Mouse (Mus musculus): ENCODE results near the gene Hspb6.
A peak's percentile ranks its signal among the peaks of the same experiment; 100 is the strongest.

Hspb6 gene

DNA sequence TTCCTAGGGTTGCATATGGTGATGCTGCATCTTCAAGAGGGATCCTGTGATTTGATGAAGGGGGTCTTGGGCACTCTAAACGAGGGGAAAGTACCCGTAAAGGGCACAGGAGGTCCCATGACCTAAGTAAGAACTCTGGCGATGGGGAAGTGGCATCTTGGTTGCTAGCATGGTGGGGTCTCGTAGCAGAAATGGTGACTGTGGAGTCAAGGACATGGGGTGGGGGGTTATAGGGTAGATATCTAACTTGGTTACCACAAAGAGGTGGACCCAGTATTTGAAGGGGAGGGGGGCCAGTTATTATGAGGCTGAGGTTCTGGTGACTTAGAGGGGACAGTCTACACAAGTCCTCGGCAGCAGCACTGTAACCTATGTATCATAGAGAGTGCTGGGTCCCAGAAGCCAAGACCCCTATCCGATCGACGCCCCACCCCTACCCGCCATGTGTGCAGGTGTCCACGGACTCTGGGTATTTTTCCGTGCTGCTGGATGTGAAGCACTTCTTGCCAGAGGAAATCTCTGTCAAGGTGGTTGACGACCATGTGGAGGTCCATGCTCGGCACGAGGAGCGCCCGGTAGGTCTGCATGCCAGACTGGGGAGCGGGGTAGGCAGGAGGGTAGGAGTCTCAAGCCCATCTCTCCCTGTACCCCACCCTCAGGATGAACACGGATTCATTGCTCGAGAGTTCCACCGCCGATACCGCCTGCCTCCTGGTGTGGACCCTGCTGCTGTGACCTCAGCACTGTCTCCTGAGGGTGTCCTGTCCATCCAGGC, 2.0 kb downstream of the Hspb6 start:
- DNase-seq, result no peak

DNA sequence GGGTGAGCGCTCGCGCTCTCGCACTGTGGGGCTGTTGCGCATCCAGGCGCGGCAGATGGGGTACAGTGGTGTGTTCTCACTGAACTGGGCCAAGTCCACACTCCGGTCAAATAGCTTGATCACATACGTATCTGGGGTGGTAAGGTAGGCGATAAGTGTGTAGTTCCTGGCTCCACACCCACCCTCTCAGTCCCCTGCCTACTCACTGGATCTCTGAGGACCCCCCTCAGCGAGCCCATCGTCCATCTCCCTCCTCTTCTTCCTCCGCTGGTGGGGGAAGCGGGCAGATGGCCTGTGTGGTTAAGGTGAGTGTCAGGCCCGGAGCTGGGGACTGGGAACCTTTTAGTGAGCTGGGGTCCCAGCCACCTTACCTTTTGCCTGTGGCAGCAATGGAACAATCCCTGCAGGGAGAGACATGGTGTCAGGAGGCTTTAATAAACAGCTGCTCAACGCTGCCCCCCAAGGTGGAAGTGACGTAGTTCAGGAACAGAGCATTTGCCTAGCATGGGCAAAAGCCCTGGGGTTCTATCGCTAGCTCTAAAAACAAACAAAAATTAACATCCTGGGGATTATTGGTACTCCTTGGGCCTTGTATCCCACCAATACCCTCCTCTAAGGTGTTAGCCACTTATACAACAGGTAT, 5.0 kb downstream of the Hspb6 start:
- no peak for DNase-seq

DNA sequence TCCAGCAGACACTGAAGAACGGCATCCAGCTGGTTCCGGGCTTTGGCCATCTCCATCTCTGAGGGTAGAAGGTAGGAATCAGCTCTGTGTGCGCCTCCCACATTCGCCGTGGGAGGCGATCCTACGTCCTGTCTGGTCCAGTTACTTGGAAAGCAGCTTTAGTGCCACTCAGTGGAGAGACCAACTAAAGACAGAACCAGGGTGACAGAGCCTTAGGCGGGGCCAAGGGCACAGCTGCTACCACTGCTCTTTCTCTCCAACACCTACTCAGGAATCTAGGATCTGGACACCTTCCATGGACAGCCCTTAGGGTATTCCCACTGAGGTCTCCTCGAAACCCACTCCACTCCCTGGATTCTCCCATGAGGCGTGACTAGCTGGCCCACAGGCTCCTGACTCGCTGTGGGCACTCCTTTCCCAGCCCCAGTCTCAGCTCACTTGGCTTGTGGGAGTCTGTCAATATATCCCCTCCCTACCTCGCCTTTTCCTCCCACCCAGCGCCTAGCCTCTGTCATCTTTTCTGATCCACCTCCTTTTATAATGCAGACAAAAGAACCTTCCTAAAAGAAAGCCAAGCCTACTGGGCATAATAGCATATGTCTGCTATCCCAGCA, 6.0 kb downstream of the Hspb6 start:
- DNase-seq, result no peak

DNA sequence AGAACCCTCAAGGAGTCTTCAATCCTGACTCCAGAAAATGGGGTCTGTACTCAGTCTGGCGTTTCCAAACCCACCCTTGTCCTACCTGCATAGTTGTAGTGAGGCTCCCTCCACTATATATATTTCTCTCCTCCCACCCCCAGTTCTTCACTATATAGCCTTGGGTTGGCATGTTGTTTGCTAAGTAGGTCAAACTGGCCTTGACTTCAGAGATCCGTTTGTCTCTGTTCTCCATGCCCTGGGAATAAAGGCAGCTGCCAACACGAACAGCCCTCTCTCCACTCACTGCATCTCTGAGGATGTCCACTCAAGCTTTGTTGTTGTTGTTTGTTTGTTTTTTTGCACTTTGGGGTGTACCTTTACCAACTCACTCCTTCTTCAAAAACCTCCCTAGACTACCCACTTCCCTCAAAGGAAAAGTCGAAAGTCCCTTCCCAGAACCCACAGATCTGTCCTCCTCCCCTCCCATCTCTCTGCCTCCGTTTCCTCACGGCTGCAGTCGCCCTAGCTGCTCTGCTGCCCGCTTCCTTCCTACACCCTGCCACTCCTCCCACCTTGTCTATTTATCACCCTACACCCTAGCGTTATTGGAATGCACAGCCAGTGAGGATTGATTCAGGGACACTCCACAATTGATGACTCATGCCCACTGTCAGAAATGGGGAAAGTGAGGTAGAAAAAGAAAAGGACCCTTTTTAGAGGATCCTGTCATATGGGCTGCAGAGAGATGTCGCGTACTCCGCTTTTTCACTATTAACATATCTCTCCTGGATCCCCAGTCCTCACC, 6.9 kb downstream of the Hspb6 start:
- DNase-seq, result no peak

GRCm38 (mm10) chr7:30559443-30559954, 7.5 kb downstream of the Hspb6 start, which contains the start of gene Lin37:
Lin37 (minus strand) TSS chr7:30559838.
- DNase-seq, result peak; percentile 96

DNA sequence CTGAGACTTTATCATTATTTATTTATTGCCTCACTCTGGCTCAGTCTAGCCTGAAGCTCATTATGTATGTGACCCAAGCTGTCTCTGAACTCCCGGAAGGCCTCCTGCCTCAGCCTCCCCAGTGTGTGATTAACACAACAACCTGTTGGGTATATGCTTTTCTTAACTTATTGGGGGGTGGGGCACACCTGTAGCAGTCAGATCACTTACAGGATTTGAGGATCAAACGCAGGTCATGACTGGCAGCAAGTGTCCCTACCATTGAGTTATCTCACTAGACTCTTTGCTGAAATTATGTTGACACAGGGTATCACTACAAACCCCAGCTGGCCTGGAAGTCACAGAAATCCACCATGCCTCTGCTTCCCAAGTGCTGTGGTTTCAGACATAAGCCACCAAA, 8.3 kb downstream of the Hspb6 start:
- no peak for DNase-seq

GRCm38 (mm10) chr7:30562526-30563116, 10.6 kb downstream of the Hspb6 start:
- no peak for DNase-seq

DNA sequence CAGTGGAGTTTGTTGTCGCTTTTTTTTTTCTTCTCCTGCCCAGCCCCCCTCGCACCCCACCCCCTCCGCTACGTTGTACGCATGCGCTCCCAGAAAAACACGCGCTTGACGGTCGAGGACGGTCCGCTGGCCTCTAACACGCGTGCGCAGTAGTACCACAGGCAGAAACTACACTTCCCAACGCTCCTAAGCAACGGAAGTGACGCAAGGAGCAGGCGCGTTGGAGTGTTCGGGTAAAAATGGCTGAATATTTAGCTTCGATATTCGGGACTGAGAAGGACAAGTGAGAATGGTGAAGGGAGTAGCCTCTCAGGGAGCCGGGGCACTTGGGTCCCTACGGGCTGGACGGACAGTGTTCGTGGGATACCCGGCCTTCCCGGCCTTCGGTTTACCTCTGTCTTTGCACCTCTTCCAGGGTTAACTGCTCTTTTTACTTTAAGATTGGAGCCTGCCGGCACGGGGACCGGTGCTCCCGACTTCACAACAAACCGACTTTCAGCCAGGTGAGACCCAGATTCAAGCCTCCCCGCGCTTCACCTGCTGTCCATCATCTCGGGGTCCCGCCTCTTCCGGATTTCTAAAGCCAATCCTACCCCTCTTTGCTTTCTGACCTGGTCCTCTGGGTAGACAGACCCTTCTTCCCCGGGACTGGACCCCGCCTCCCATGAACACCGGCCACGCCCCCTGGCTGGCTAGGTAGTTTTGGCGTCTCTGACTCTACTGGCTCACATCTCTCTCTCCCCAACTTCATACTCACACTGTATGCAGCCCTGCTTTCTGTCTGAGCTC, 11.3 kb downstream of the Hspb6 start, which contains the start of the genes U2af1l4, Gm49396 and Psenen:
Gene U2af1l4, plus strand, starts transcription at position 185 of the 789 bp plus-strand sequence.
Gene Gm49396, plus strand, starts transcription at position 228 of the 789 bp plus-strand sequence.
Gene Psenen, minus strand, starts transcription at position 511 of the 789 bp plus-strand sequence.
- DNase-seq, result peak; percentile 94

- no peak for DNase-seq
Observed at GRCm38 (mm10) chr7:30563906-30564280, 11.9 kb downstream of the Hspb6 start.

DNA sequence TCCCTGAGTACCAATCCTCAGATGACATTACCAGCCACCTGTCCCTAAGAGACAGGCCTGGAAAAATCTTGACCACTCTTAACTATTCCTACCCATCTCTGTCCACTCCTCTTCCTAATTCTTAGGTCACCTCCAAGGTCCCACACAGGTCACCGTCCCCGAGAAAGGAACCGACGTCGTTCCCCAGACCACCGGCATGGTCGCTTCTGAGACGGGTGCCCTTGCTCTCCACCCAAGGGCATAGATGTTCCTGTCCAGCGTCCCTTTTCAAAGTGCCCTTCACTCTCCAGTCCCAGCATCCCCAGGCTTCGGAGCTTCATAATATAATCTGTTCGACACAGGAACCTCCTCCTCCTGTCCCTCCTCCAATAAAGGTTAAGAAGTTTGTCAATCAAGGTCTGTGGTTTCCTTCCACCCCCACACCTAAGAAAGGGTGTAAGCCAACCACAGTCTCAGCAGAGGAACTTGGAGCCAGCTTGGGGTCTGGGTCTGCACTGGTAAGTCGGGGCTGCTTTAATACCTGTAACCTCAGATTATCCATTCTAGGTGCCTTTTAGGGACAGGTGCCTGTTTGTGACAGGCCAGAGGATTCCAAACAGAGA, 13.1 kb downstream of the Hspb6 start, which contains the start of gene Igflr1:
Gene Igflr1, plus strand, starts transcription at position 458 of the 602 bp plus-strand sequence.
- no peak for DNase-seq

- DNase-seq, result no peak
Observed at GRCm38 (mm10) chr7:30566033-30566432, 14.1 kb downstream of the Hspb6 start.

GRCm38 (mm10) chr7:30567555-30567954, 15.6 kb downstream of the Hspb6 start:
- DNase-seq, result no peak

DNA sequence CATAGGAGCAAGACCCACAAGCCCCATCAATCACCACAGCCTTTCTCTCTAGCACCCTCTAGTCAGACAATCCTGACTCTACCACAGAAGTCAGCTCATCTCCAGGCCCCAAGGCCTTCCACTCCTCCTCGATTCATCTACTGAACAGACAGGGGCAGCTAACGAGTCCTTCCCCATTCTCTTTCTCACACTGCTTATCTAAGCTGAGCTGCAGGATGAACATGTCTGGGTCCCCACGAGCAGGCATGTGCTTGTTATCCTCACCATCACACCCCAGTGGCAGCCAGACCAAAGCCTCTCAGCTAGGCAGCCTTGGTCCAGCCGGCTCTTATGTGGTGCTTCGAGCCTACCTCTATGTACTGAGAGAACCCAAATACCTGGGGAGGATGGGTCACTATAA, 20.4 kb downstream of the Hspb6 start:
- DNase-seq, result no peak

GRCm38 (mm10) chr7:30572969-30573368, 21.0 kb downstream of the Hspb6 start:
- peak; percentile 77 for DNase-seq

DNA sequence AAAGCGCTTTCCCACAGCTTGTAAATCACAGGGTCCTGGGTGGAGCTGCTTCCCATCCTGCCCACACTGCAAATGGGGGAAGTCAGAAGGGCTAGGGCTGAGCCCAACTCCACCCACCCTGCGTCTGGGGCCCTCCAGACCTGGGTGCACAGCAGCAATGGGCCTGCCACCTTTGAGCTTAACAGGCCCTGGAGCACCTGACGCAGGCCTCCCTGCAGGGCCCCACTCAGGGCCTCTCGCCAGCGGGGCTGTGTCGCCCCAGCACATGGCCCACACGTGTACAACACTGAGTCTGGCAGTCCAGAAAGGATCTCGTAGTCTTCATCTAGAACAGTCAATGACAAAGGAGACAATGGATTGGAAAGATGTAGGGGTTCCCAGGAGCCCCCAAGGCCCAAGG, 28.0 kb downstream of the Hspb6 start:
- DNase-seq, result no peak

DNA sequence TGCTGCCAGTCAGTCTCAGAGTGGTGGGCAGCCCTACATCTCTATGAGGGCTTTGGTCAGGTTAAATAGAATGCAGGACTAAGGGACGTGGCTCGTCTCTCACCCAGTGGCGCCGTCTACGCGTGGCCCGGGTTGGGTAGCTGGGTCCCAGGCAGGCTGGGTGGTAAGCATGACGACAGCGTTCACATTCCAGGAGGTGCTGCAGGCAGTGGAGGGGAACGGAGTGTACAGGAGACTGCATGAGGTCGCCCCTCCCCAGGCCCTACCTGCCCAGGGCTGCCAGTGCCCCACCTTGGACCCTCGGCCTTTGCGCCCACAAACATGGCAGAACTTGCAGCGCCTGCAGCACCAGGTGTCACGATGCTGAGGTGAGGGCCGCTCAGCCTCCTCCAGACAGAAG, 29.6 kb downstream of the Hspb6 start:
- no peak for DNase-seq

DNA sequence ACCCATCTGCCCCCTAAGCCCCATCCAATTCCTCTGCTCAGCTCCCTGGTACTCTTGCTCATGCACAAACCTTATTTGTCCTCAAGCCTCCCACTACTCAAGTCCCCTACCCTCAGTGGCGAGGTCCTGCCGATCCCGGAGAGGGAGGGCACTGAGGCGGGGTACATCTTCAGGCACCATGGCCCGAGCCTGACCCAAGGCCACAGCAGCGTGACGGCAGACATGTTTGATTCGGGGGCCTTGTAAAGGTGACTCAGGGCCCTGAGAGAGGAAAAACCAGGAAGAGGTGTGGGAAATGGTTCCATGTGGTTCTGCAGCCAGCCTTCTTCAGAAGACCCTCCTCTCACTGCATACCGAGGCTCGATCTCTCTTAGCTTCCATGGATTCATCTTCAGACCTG, 32.4 kb downstream of the Hspb6 start:
- no peak for DNase-seq

DNA sequence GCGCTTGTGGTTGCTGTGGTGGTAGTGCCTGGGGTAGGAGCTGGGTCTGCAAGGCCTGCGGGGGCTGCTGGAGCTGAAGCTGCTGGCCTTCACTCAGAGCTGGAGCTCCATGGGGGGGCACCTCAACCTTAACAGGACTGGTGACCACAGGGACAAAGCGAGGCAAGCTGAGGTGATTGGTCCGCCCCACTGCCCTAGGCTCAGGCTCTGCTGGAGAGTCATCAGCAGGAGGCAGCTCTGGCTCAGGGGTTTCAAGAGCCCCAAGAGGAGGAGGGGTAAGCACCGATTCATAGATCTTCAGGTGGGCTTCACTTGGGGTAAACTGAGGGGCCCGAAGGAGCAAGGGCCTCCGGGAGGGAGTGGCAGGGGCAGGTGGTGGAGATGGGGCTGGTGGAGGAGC, 33.2 kb downstream of the Hspb6 start:
- DNase-seq, result no peak

GRCm38 (mm10) chr7:30586455-30587020, 34.6 kb downstream of the Hspb6 start:
- no peak for DNase-seq

- peak; percentile 69 for DNase-seq
Observed at GRCm38 (mm10) chr7:30587842-30588667, 36.1 kb downstream of the Hspb6 start.

Measured in kidney, adult 18-20 months (tissue).